Mouse (Mus musculus) kidney, postnatal 25 days (tissue): ENCODE measurements around the gene Nudt6.

Experiments
- DNase-seq, 2 experiments: peaks; one replicate each; pipeline ENCODE4 v3.0.0; 2021; ENCODE audit warnings: mixed read lengths in 2 of 2

Gene Nudt6

GRCm38 (mm10) chr3:37381457-37381856 is 38.6 kb downstream of the Nudt6 start:
- DNase-seq = no peak

DNA sequence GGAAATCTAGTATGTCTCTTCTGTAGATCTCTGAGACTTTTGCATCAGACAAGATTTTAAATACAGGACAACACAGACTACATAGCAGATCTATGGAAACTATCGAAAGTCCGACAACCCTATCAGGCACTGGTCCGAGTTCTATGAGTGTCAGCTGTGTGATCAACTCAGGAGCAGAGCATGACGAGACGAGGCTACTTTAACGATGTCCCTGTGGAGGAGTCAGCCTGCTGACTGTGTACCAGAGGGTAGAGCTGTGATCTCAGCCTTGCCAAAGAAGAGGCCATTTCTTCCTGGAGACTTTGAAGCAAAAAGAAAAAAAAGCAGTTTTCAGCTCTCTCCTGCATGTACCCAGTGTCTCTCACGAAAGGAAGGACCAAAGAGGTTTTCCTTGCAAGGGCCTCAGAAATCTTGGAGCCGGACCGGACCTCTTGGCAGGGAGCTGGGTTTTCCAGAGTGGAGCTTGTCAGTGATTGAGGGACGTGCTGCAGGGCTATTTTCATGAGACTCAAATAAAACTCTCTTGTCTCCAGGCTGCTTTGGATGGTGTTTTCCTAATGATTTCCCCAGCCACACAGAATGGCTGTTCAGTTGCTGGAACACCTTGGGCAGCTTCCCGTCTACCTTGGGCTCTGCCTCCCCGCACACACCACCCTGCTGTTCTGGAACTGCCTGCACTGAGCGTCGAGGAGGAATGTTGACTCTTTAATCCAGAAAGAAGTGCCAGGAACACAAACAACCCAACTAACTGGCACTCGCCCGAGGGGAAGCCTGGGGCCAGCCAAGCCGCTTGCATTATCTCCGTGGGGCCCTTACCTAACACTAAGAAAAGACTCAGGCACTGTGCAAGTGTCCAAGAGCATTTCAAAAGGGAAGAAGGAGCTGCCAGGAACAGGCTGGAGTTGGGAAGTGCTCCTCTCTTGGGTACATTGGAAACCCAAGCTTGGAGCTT is 39.8 kb downstream of the Nudt6 start:
- peak in 1 of 2 experiments; percentile 56 for DNase-seq

GRCm38 (mm10) chr3:37379201-37379600 is 40.8 kb downstream of the Nudt6 start:
- peak in 1 of 2 experiments; percentile 8 for DNase-seq

DNA sequence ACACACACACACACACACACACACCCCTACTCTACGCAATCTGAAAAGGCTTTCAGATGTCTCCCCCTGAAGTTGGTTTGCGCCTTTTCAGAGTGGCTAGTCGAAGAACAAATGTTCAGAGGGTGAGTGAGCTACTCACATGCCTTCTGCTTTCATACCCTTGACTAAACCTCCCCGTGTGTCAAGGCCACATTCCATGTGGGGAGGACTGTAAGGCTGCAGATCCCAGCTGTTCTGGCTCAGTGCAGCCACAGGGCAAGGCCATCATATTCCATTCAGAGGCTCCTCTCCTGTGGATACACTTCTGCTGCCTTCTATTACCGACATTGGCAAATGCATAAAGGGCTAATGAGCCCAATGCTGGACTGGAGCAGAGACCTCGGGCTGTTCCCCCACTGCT is 41.6 kb downstream of the Nudt6 start:
- peak; percentile 5 to 54 for DNase-seq

DNA sequence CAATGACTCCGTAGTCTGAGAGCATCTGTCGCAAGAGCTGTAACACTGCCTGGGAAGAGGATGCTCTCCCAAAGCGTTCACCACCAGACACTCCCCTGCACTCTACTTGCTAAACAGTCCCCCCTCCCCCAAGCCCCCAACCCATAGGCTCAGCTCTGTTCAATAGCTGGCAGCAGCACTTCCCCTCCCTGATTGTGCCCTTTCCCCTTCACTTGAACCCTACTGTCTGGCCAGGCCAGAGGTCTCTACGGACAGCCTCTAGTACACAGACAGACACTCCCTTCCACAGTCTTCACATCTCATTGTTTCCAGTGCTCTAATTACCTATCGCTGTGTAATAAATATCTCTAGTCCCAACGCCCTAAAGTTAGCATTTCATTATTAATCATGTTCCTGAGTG is 42.1 kb downstream of the Nudt6 start:
- DNase-seq = no peak

- peak; percentile 19 to 38 for DNase-seq
These were observed 46.3 kb downstream of the Nudt6 start for GRCm38 (mm10) chr3:37373712-37374111.

DNA sequence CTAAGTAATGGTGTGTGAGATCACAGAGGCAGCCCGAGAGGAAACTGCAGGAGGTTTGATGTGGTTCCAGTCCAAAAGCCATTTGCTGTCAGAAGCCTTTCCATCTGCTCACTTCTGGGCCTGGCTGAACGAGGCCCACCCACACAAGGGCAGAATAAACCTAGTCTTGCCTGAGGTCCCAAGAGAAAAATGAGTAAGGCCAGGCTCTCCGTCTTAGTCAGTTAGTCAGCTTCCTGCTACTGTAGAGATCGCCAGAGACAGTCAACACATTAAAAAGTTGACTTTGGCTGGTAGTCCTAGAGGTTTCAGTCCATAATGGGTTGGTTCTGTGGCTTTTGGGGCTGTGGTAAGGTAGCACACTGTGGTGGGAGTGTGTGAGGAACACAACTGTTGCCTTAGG is 49.6 kb downstream of the Nudt6 start:
- DNase-seq = no peak

GRCm38 (mm10) chr3:37366381-37367053 is 53.5 kb downstream of the Nudt6 start:
- DNase-seq = no peak

DNA sequence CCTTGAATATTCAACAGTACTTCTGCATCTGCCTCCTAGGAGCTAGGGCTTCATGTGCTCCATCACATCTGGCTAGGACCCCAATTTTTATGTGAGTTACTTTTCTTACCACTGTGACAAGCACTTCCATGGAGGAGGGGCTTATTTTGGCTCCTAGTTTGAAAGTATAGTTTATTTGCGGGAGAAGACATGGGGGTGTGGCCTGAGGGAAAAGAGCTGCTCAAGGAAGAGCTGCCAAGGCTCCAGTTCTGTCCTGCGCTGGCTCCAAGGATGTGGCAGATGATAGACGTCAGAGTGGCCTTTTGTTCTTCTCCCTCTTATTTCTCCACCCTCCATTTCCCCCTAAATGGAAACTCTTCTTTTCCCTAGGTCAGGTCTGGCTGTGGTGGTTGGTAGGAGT is 54.0 kb downstream of the Nudt6 start:
- no peak for DNase-seq

DNA sequence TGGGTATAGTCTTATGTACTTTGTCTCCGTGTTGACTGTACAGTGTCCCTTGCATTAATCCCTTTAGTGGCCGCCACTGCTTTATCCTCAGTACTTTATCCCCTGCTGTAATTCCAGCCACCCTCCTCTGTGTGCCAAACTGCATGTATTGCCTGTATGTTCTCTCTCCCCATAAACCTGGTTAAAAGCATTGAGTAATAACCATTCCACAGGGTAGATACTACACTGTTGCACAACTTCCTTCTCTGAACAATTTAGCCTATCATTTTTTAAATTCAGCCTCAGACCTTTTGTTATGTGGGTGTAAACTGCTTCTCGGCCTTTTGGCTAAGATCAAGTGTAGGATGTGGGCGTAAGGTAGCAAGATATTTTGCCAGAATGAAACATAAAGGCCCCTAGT is 54.9 kb downstream of the Nudt6 start:
- DNase-seq = no peak

GRCm38 (mm10) chr3:37360729-37361128 is 59.3 kb downstream of the Nudt6 start:
- DNase-seq = no peak
